Mouse (Mus musculus) gastrocnemius, postnatal 14 days (tissue): ENCODE results near the gene Jmy. TPM values are rescaled to one million over a fixed set of nuclear protein-coding genes. Genes with fewer than 3 reads are reported as not detected.
"Not testable (repeated sequence)": the region's sequence is repeated elsewhere in the genome, so short reads cannot be mapped to it uniquely, and the experiment has no call there.

Experiments
- DNase-seq: peaks from one replicate; pipeline ENCODE4 v3.0.0; 2021; ENCODE audit warnings: mixed read lengths
- intact Hi-C: fragments of 180-260 bp; cut with DNase I; formaldehyde crosslinking; loops from one replicate; pipeline ENCODE4 v1.15.1; 2025; ENCODE audit warnings: low total_unique reads
- long read RNA-seq, 2 experiments: library from polyadenylated mRNA; stranded (forward); transcript quantifications; one replicate each; pipeline ENCODE4 v2.0.0; 2021
- total RNA-seq, 2 experiments: library from RNA; stranded (reverse); gene quantifications; 2 replicates each; pipeline ENCODE4 v1.2.3; 2021

Jmy gene
- total RNA-seq: 10 to 100 TPM; 19.4 to 25.9 TPM
- long read RNA-seq, experiment 1, full-length matches to known transcripts: 1 of 5 reads
- long read RNA-seq, experiment 1, partial matches to known transcripts: 0 of 5 reads
- long read RNA-seq, experiment 1, other reads (novel, unspliced or antisense): 4 of 5 reads
- long read RNA-seq, experiment 2, partial matches to known transcripts: 1 of 1 reads
- long read RNA-seq, experiment 2, other reads (novel, unspliced or antisense): 0 of 1 reads

DNA sequence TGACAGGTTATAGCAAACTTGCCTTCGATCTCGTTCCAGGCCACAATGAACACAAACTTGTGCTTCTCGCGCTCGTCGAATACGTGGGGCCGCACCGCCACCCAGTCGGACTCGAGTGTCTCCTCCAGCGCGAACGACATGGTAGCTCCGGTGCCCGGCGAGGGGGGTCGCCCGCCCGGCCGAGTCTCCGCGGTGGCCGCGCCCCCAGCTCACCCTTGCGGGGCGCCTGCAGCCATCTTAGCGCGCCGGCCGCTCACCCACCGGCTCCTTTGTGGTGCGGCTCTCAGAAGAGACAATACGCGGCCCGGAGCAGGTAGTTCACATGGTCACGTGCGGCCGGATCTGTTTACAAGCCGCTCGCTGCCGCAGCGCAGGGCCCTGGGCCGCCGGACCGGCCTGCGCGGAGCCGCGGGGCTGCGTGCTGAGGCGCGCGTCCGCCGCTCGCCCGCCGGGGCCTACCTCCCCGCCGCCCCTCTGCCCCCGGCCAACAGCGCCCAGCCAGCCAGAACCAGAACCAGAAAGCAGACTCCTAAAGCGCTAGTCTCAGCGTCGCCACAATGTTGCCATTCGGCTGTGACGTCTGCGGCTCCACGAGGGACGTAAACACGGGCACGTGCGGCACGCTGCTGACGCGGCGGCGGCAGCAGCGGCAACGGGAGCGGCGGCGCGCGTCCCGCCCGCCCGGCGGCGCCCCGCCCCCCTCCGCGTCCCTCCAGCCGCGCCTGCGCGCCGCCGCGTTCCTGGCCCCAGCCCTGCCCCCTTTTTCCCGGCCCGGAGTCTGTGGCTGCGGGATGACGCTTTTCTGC lies at the start of gene Jmy:
Gene Jmy (minus strand): TSS at position 642 of the 806 bp plus-strand sequence.
- peak; percentile 90 for DNase-seq
- intact Hi-C loops: no loop called here

GRCm38 (mm10) chr13:93547641-93548040 lies 48.0 kb upstream of the Jmy start:
- intact Hi-C loops: no loop called here
- no peak for DNase-seq

DNA sequence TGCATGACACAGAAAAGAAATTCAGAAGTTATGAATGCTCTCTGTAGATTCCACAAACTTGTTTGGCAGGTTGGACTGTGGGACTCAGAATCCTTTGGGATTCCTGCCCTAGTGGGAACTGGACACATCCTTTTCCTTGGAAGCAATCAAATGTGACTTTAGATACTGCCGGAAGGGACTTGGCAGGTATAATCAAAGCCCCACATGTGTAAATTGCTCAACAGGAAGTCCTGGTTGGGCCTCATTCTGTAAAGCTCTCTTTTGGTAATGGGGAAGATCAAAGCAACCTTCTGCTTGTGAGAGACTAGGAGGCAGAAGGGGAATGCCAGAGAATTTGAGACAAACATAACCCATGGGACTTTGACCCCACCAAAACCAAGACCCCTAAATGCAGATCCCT lies 46.4 kb upstream of the Jmy start:
- no peak for DNase-seq
- intact Hi-C loops: no loop called here

GRCm38 (mm10) chr13:93544274-93544673 lies 44.7 kb upstream of the Jmy start:
- no peak for DNase-seq
- intact Hi-C loops: no loop called here

DNA sequence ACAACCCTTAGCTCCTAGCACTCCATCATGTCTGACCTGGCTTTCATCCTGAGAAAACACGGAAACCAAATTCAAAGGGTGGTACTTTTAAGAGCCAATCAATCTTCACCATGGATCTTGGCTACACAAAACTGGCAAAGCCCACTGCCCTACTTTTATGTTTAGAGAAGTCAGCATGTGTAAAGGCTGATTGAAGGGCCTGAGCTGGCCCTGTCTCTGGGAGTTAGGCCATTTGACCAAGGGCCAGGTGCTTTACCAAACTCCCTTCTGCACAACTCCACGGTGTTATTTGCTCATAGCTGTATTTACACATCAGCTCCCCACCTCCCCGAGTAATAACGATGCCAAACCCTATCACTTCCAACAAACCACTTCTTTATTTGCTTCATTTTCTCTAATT lies 39.7 kb upstream of the Jmy start:
- intact Hi-C loops: no loop called here

DNA sequence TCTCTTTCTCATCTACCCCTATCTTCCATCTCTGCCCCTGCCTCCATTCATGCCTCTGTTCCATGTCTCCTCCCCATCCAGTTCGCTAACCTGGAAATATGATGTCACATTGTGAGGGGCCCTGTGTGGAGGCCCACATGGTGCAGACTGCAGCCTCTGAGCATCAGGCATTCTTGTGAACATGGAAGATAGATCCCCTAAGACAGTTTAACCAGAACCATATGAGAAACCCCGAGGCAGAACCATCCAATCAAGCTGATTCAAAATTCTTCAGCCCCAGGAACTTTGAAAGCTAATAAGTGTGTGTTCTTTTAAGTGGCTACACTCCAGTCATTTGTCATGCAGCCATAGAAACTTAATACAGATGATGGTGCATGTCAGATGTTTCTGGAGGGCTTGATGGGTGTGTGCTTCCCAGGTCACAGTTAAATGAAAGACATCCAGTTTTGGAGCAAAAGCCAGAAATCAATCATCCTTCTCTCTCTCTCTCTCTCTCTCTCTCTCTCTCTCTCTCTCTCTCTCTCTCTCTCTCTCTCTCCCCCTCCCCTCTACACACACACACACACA lies 19.2 kb upstream of the Jmy start:
- no peak for DNase-seq
- intact Hi-C loops: no loop called here

More for the DNA sequence above, 39.7 kb upstream of the Jmy start:
- DNase-seq: no peak

GRCm38 (mm10) chr13:93517223-93517622 lies 17.6 kb upstream of the Jmy start:
- intact Hi-C loops: no loop called here
- no peak for DNase-seq

DNA sequence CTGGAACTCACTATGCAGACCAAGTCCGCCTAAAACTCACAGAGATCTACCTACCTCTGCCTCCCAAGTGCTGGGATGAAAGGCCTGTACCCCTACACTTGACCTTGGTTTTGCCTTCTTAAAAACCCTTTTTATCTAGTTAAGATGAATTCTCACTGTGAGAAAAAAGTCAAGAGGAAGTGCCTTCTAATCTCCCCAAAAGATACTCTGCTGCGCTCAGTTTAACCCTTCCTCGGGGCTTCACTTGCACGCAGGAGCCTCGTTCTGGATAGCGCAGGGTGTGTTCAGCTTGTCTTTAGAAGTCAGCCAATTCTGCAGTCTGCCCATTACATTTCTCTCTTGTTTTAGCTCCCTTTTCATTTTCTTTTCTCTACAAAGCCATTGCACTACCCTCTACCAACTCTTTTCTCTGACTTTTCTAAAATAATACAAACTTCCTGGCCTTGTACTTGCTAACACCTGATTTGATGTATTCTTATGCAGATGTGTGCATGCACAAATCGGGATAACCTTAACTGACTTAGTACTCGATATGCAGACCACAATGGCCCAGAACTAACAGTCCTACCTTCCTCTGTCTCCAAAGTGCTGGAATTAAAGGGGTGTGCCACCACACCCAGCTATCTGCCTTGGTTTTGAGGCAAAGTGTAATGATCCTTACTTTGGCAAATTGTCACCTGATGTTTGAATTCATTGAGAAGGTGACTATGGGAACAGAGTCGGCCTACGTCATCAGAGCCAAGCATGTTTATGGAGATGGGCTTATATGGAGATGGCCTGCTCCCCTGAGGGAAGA lies 14.6 kb upstream of the Jmy start:
- intact Hi-C loops: no loop called here
- no peak for DNase-seq

- peak; percentile 44 for DNase-seq
- intact Hi-C loops: no loop called here
Observed at GRCm38 (mm10) chr13:93510447-93511180, 11.0 kb upstream of the Jmy start.

DNA sequence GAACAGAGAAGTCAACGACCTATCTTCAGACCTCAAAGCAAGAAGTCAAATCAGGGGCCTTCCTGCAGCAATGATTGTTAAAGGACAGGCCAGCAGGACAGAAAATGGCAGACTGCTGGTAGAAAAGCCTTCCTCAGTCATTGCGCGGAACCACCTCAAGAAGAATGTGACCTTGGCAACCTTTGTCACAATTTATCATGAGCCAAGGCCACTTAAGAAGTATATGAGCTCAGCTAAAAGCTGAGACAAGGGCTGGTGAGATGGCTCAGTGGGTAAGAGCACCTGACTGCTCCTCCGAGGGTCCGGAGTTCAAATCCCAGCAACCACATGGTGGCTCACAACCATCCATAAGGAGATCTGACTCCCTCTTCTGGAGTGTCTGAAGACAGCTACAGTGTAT lies 7.3 kb upstream of the Jmy start:
- DNase-seq, intact Hi-C loops: not testable (repeated sequence)

DNA sequence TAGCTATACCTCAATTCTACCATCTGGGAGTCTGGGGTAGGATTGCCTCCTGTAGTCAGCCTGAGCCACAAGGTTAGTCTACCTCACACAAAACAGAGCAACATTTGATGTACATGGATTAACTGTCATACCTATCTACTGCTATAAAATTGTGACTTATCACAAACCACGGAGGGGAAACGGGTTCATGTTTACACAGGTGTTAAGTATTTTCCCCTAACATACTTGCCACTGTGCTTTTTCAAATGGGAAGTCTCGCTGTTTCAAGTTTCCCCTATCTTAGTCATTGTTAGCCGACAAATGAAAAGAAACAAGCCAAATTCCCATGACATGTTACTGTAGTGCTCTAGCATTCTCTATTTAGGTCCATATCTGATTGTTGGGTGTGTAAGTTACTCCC lies 2.1 kb upstream of the Jmy start:
- intact Hi-C loops: no loop called here
- DNase-seq: no peak

GRCm38 (mm10) chr13:93499973-93500633 lies 495 bp upstream of the Jmy start:
- intact Hi-C loops: no loop called here

DNA sequence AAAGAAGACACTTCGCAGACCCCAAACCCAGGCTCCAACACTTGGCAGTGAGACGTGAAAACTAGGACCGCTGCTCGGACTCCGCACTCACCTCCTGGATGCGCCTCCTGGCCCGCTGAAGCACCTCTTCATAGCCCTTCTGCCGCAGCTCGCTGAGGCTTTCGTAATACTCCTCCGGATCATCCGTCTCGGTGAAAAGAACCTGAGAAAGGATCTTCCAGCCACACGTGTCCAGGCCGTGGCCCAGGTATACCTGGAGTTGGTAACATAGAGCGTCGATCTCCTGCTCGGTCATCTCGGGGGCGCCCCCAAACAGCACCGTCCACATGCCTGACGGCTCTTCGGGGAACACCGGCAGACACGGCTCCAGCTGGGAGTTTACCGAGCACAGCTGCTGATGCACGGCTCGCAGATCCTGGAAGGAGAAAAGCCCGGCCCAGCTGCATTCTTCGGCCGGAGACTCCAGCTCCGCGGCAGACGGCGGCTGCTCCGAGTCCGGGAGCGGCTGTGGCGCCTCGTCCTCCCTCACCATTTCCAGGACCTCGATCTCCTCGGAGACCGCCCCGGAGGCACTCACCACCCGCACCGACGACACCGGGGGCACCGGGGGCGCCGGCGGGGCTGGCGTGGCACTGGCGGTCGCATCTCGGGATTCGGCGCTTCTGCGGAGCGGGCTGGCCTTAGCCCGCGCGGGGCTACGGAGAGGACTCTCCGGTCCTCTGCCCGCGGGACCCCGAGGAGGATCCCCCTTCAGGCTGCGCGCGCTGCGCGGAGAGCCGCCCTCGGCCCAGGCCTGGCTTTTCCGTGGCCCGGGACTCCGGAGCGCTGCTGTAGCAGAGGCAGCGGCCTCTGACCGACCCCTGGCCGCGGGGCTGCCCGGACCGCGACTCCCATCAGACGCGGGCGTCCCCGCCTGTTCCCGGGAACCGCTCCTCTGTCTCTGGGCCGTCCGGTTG lies 1.1 kb downstream of the Jmy start:
- peak; percentile 42 for DNase-seq
- intact Hi-C loops: no loop called here

More at GRCm38 (mm10) chr13:93499973-93500633, 495 bp upstream of the Jmy start:
- DNase-seq: no peak

DNA sequence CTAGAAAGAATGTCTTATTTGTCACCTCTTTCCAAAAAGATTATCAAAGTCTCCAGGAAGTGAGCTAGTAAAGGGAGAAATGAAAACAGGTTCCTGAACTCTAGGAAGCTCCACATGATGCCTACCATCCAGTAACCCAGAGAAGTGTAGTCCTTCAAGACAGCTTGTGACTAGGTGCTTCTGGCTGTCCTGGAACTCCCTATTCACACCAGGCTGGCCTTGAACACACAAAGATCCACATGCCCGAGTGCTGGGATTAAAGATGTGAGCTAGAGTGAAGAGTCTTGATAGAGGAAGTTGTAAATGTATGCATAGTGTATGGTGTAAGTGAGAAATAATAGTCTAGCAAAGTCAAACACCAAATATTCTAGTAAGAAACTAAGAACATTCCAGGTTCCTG lies 2.6 kb downstream of the Jmy start:
- intact Hi-C loops: no loop called here
- no peak for DNase-seq

- DNase-seq: no peak
- intact Hi-C loops: no loop called here
Observed at GRCm38 (mm10) chr13:93488510-93488909, 11.1 kb downstream of the Jmy start.

- intact Hi-C loops: no loop called here
- DNase-seq: no peak
Observed at GRCm38 (mm10) chr13:93487734-93488133, 11.9 kb downstream of the Jmy start.

GRCm38 (mm10) chr13:93484276-93484675 lies 15.3 kb downstream of the Jmy start:
- intact Hi-C loops: no loop called here
- DNase-seq: no peak

DNA sequence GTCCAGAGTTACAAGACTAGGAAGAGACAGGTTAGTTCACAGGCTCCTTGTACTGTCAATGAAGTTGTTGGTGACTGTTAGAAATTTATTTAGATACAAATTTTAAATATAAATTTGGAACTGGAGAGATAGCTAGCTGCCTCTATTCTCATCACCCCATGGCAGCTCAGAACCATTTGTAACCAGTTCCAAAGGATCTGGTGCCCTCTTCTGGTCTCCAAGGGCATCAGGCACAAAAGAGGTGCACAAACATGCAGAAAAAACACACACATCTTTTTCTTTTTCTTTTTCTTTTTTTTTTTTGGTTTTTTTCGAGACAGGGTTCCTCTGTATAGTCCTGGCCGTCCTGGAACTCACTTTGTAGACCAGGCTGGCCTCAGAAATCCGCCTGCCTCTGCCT lies 18.5 kb downstream of the Jmy start:
- DNase-seq: no peak
- intact Hi-C loops: no loop called here
